ENCODE assay signal across 16 mouse cellular contexts in genomic region chr1:93649604-93650172, GRCm38 (mm10).
"Had no signal": no experiment of that assay in that cellular context is flagged by ENCODE, and none has a peak within 500 bp of the region (broad histone marks: within the 10 kb centered on the region; RNA-seq: fewer than 3 reads in every experiment).

No protein-coding gene starts in this region.

- H3K27ac ChIP-seq: limb, embryonic 13.5 days; liver, embryonic 15.5 days; midbrain, embryonic 12.5 days; neural tube, embryonic 13.5 days had no signal

- DNase-seq: kidney, adult 8-10 months; kidney, postnatal 25 days; layer of hippocampus, postnatal 36 days; left cerebral cortex, postnatal 4 days; lung, embryonic 14.5 days; lung, postnatal 10 days; lung, postnatal 4 days; retina, postnatal 1 day; right cerebral cortex, postnatal 4 days; spleen, adult 18-20 months had no signal

- H3K4me3 ChIP-seq: limb, embryonic 13.5 days; liver, embryonic 15.5 days; megakaryocyte, embryonic 14.5 days; midbrain, embryonic 12.5 days; neural tube, embryonic 13.5 days had no signal

- ATAC-seq: midbrain, embryonic 16.5 days had no signal
